Mouse (Mus musculus) E14TG2a.4 (cell line): ENCODE results near the gene Nudcd3.

Experiments used
- CTCF ChIP-seq: conservative IDR thresholded peaks from 2 replicates; pipeline ENCODE4 v1.5.1; 2014; ENCODE audit warnings: low read length
- NANOG ChIP-seq: IDR thresholded peaks from 2 replicates; pipeline ENCODE4 v1.6.1; 2014; ENCODE audit warnings: borderline replicate concordance, low read length, mixed read lengths
- POU5F1 ChIP-seq: IDR thresholded peaks from 2 replicates; pipeline ENCODE4 v1.6.1; 2014; ENCODE audit warnings: low read length, borderline replicate concordance

GRCm38 (mm10) chr11:6183246-6183645 is 17.0 kb downstream of the Nudcd3 start:
- TF ChIP-seq CTCF (no peak), POU5F1 (no peak), NANOG (no peak)
